Mouse (Mus musculus) stomach, embryonic 14.5 days (tissue): Measurements from ENCODE around the gene D230025D16Rik. TPM values are rescaled to one million over a fixed set of nuclear protein-coding genes. Genes with fewer than 3 reads are reported as not detected.
A peak's percentile ranks its signal among the peaks of the same experiment; 100 is the strongest.

Source experiments
- ATAC-seq: fragments of 200-750 bp; cut with Nextera tagmentation; 2 replicates; pipeline ENCODE4 v1.8.0; 2017; ENCODE audit warnings: low read depth, moderate TSS enrichment; ENCODE audit not compliant: insufficient number of reproducible peaks, insufficient read depth, low FRiP score
- H3K27ac ChIP-seq: fragments of 300-500 bp; sonication (generic); 2 replicates; pipeline ENCODE4 v1.5.1; 2014; ENCODE audit warnings: mild to moderate bottlenecking, low read length, moderate library complexity, mixed read lengths
- H3K27me3 ChIP-seq: fragments of 300-500 bp; sonication (generic); 2 replicates; pipeline ENCODE4 v1.6.1; 2014; ENCODE audit warnings: low read length, control low read depth, mixed read lengths; ENCODE audit not compliant: control insufficient read depth, insufficient read depth
- H3K36me3 ChIP-seq: fragments of 300-500 bp; sonication (generic); 2 replicates; pipeline ENCODE4 v1.6.1; 2014; ENCODE audit warnings: mild to moderate bottlenecking, control low read depth, low read length, moderate library complexity, mixed read lengths; ENCODE audit not compliant: control insufficient read depth, insufficient read depth
- H3K4me1 ChIP-seq: fragments of 300-500 bp; sonication (generic); 2 replicates; pipeline ENCODE4 v1.6.1; 2014; ENCODE audit warnings: low read length, control low read depth, mixed read lengths; ENCODE audit not compliant: control insufficient read depth, insufficient read depth
- H3K4me2 ChIP-seq: fragments of 300-500 bp; sonication (generic); replicated peaks from 2 replicates; pipeline ENCODE4 v1.6.1; 2014; ENCODE audit warnings: low read depth, low read length, control low read depth
- H3K4me3 ChIP-seq: fragments of 300-500 bp; sonication (generic); 2 replicates; pipeline ENCODE4 v1.5.1; 2014; ENCODE audit warnings: low read depth, low read length, control low read depth
- H3K9ac ChIP-seq: fragments of 300-500 bp; sonication (generic); replicated peaks from 2 replicates; pipeline ENCODE4 v1.6.1; 2014; ENCODE audit warnings: low read depth, mild to moderate bottlenecking, control low read depth, low read length, moderate library complexity, mixed read lengths
- H3K9me3 ChIP-seq: fragments of 300-500 bp; sonication (generic); 2 replicates; pipeline ENCODE4 v1.6.1; 2016; ENCODE audit warnings: low read depth, low read length, control low read depth; ENCODE audit not compliant: control insufficient read depth
- WGBS: fragments of 180-500 bp; shearing (Covaris S2); extraction: QIAGEN DNeasy Blood & Tissue Kit; methylation state at CpG from one replicate; pipeline ENCODE4 v1.1.7; 2014; 5-methylcytosine and 5-hydroxymethylcytosine counted together
- polyA plus RNA-seq: library from polyadenylated mRNA; unstranded; fragments of >200 nt; fragmentation: Nextera tagmentation; extraction: Ambion mirVana; gene quantifications from 2 replicates; pipeline ENCODE4 v1.2.1, GENCODE M21; 2014

D230025D16Rik gene
- polyA plus RNA-seq, 1 experiment from 2014 or later = 34.5 TPM

GRCm38 (mm10) chr8:105207675-105208273 lies 17.2 kb upstream of the D230025D16Rik start:
- H3K36me3 ChIP-seq = peaks cover 10% of the 10 kb centered on the region; the same call in 1 of the 2 replicates
- no peak for ATAC-seq
- H3K4me2 ChIP-seq = no peak overlapping the region
- H3K27ac ChIP-seq = no peak overlapping the region
- no peak overlapping the region for H3K9ac ChIP-seq
- H3K4me1 ChIP-seq = no peaks in the 10 kb centered on the region
- H3K9me3 ChIP-seq = no peaks in the 10 kb centered on the region
- no peaks in the 10 kb centered on the region for H3K27me3 ChIP-seq
- WGBS = 84% methylated on average over 2 of the region's 2 CpGs
- no peak overlapping the region for H3K4me3 ChIP-seq

- ATAC-seq = no peak
- Histone ChIP-seq H3K4me3 (no peak overlapping the region), H3K4me1 (no peaks in the 10 kb centered on the region), H3K27me3 (no peaks in the 10 kb centered on the region), H3K36me3 (peaks cover 7% of the 10 kb centered on the region; the same call in 1 of the 2 replicates), H3K9me3 (no peaks in the 10 kb centered on the region), H3K9ac (no peak overlapping the region), H3K27ac (no peak overlapping the region), H3K4me2 (no peak overlapping the region)
- 83% methylated on average over 1 of the region's 1 CpGs for WGBS
Measured at GRCm38 (mm10) chr8:105209153-105210110, 15.5 kb upstream of the D230025D16Rik start.

GRCm38 (mm10) chr8:105214104-105214503 lies 10.8 kb upstream of the D230025D16Rik start:
- Histone ChIP-seq H3K36me3 (peaks cover 14% of the 10 kb centered on the region; the same call in 1 of the 2 replicates), H3K27ac (no peak overlapping the region), H3K4me1 (no peaks in the 10 kb centered on the region), H3K9ac (no peak overlapping the region), H3K9me3 (no peaks in the 10 kb centered on the region), H3K4me2 (no peak overlapping the region), H3K27me3 (no peaks in the 10 kb centered on the region), H3K4me3 (no peak overlapping the region)
- no peak for ATAC-seq
- WGBS = 89% methylated on average over 5 of the region's 5 CpGs

- Histone ChIP-seq H3K4me1 (no peaks in the 10 kb centered on the region), H3K9ac (no peak overlapping the region), H3K9me3 (no peaks in the 10 kb centered on the region), H3K27ac (no peak overlapping the region), H3K27me3 (no peaks in the 10 kb centered on the region), H3K4me3 (no peak overlapping the region), H3K36me3 (peaks cover 8% of the 10 kb centered on the region; the same call in 1 of the 2 replicates), H3K4me2 (no peak overlapping the region)
- no peak for ATAC-seq
- 80% methylated on average over 5 of the region's 5 CpGs for WGBS
Measured at GRCm38 (mm10) chr8:105217926-105218522, 6.9 kb upstream of the D230025D16Rik start.

- 77% methylated on average over 7 of the region's 7 CpGs for WGBS
- H3K4me2 ChIP-seq = no peak overlapping the region
Measured at GRCm38 (mm10) chr8:105223850-105224249, 1.1 kb upstream of the D230025D16Rik start.

DNA sequence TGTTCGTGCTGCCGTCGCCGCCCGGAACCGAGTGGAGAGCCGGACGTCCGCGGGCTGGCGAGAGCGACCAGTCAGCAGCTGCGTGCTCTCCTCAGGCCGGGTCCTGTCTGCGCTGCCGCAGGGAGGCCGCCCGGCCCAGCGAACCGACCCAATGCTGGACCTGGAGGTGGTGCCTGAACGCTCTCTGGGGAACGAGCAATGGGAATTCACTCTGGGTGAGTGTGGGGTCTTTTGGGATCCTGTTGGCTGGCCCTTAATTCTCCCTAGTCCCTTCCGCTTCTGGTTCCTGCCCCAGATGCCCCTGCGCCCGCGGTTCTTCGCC lies 288 bp downstream of the D230025D16Rik start:
- peak overlapping the region; percentile 84 for H3K4me2 ChIP-seq
- H3K9ac ChIP-seq = peak overlapping the region; percentile 92
- peak overlapping the region; percentile 95 for H3K4me3 ChIP-seq
- no peaks in the 10 kb centered on the region for H3K36me3 ChIP-seq
- no peaks in the 10 kb centered on the region for H3K27me3 ChIP-seq
- no peak for ATAC-seq
- H3K9me3 ChIP-seq = no peaks in the 10 kb centered on the region
- H3K27ac ChIP-seq = peak overlapping the region; percentile 71
- WGBS = under 1% methylated on average over 25 of the region's 27 CpGs
- H3K4me1 ChIP-seq = peaks cover 9% of the 10 kb centered on the region

More at GRCm38 (mm10) chr8:105223850-105224249, 1.1 kb upstream of the D230025D16Rik start:
- Histone ChIP-seq H3K4me1 (peaks cover 9% of the 10 kb centered on the region), H3K36me3 (no peaks in the 10 kb centered on the region), H3K9ac (no peak overlapping the region), H3K4me3 (no peak overlapping the region), H3K27ac (peak overlapping the region; percentile 55; the same call in 1 of the 2 replicates), H3K27me3 (no peaks in the 10 kb centered on the region), H3K9me3 (no peaks in the 10 kb centered on the region)
- ATAC-seq = no peak

DNA sequence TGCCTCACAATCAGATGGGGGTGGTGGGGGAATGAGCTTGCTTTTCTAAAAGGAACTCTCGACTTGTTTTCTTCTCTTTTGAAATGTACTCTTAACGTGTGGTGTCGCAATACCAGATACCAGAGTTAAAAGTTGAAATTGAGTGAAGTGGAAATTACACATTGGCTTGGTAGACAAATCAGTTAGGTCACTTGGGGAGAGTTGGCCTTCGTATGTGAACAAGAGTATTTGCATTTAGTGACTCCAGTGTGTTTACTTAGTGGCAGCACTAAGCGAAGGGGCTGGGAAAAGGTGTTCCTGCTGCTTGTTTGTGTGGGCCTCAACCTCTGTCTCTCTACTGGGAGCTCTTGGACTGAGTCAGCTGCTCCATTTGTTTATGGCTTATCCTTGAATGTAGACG lies 972 bp downstream of the D230025D16Rik start:
- peak overlapping the region; percentile 92 for H3K9ac ChIP-seq
- ATAC-seq = peak; percentile 29; the same call in 1 of the 2 replicates
- H3K36me3 ChIP-seq = no peaks in the 10 kb centered on the region
- WGBS = 14% methylated on average over 6 of the region's 6 CpGs
- no peaks in the 10 kb centered on the region for H3K9me3 ChIP-seq
- H3K4me2 ChIP-seq = peak overlapping the region; percentile 84
- H3K27me3 ChIP-seq = no peaks in the 10 kb centered on the region
- peaks cover 9% of the 10 kb centered on the region for H3K4me1 ChIP-seq
- H3K27ac ChIP-seq = peak overlapping the region; percentile 71; the same call in 1 of the 2 replicates
- H3K4me3 ChIP-seq = peak overlapping the region; percentile 95

- Histone ChIP-seq H3K27ac (no peak overlapping the region), H3K27me3 (no peaks in the 10 kb centered on the region), H3K4me1 (no peaks in the 10 kb centered on the region), H3K36me3 (peaks cover 9% of the 10 kb centered on the region), H3K9ac (no peak overlapping the region), H3K4me2 (no peak overlapping the region), H3K4me3 (no peak overlapping the region), H3K9me3 (no peaks in the 10 kb centered on the region)
- no peak for ATAC-seq
- 80% methylated on average over 12 of the region's 12 CpGs for WGBS
Measured at GRCm38 (mm10) chr8:105231503-105232320, 6.8 kb downstream of the D230025D16Rik start.
